Mouse (Mus musculus) lung, adult 2 months (tissue): ENCODE data around the gene Cacna1c. TPM values are rescaled to one million over a fixed set of nuclear protein-coding genes. Genes with fewer than 3 reads are reported as not detected.

Experiments
- DNase-seq: peaks from one replicate; pipeline ENCODE4 v3.0.0; 2022
- H3K4me1 ChIP-seq: fragments of 200-500 bp; 2 replicates; pipeline ENCODE4 v1.6.1; 2011; ENCODE audit warnings: low read length; ENCODE audit not compliant: control insufficient read depth, insufficient read depth
- H3K4me3 ChIP-seq: fragments of 200-500 bp; replicated peaks from 2 replicates; pipeline ENCODE3; 2011; ENCODE audit warnings: low read depth, mild to moderate bottlenecking, control low read depth, low read length; ENCODE audit errors: extremely low read depth
- CTCF ChIP-seq: fragments of 200-500 bp; IDR thresholded peaks from 2 replicates; pipeline ENCODE4 v1.5.1; 2011; ENCODE audit warnings: mild to moderate bottlenecking, low read length, control low read depth; ENCODE audit not compliant: insufficient read depth
- POLR2A ChIP-seq: fragments of 200-500 bp; IDR thresholded peaks from 2 replicates; pipeline ENCODE4 v1.6.1; 2011; ENCODE audit warnings: low read depth, mild to moderate bottlenecking, control low read depth, low read length, borderline replicate concordance; ENCODE audit errors: extremely low read depth
- WGBS: fragments of 180-500 bp; shearing (Covaris S2); methylation state at CpG from one replicate; pipeline ENCODE4 v1.1.7; 2018; 5-methylcytosine and 5-hydroxymethylcytosine counted together
- polyA plus RNA-seq: library from polyadenylated mRNA; depleted of rRNA; stranded (reverse); fragments of >200 nt; gene quantifications from 2 replicates; pipeline ENCODE4 v1.2.3, GENCODE M21; 2012

The Cacna1c gene
- polyA plus RNA-seq, 1 experiment, result 16.3 TPM

DNA sequence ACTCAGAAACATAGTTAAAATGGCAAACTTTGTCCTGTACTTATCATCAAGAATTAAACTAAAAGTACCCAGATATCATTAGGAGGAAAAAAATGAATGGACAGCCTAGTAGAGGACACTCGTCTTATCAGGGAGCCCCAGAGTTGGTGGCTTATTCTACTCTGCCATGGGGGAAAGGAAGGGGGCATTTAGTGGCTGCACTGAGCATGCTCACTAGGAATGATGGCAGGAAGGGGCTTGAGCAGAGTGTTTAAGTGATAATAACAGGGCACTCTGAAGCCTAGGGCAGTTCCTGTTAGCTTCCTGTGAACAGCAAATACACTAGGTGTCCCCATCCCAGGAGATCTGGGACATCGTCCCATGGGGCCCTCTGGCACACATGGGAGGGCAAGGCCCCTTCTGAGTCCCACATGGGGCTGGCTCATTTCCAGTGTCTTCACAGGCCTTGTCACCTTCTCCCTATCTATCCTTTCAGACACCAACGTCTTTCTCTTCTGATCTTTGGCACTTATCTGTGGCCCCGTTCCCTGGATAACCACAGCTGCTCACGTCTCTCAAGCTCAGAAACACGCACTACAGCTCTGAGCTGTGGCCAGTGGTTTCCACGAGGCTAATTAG is 437.8 kb downstream of the Cacna1c start:
- DNase-seq, result no peak
- 59% methylated on average over 7 of the region's 7 CpGs for WGBS

DNA sequence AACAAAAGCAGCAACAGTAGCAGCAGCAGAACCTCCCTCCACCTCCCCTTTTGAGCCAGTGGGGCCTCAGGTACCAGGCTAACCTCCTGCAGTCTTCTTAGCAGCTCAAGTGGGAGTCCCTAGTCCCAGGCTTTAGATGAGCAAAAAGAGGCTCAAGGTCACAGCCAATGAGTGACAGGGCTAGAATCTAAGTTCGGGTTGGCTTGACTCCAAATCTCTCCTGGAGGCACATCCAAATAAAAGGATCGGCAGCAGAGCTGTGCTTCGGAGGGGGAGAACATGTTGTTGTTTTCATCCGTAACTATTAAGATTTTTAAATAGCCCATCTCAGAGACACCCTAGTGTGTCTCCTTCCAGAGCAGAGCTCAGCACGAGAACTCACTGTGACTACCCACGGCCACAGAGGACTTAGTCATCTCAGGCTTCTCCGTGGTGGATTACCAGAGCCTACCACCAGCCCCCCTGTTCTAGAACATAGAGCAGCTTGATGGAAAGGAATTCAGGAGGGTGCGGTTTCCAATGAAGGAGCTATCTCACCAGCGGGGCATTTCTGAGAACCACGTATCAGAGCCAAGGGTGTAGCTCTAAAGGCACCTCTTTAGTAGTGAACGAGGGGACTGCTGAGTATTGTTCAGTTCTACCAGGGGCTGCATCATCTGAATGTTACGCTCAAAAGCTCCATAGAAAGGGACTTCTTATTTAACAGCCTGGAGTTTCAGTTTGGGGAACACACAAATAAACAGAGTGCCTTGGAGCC is 438.5 kb downstream of the Cacna1c start:
- Histone ChIP-seq H3K4me3 (no peak overlapping the region), H3K4me1 (no peaks in the 10 kb centered on the region)
- 79% methylated on average over 12 of the region's 12 CpGs for WGBS
- no peak for DNase-seq
- TF ChIP-seq CTCF (no peak), POLR2A (no peak)

More for the DNA sequence above, 437.8 kb downstream of the Cacna1c start:
- no peaks in the 10 kb centered on the region for H3K4me1 ChIP-seq
- TF ChIP-seq CTCF, result no peak
- TF ChIP-seq POLR2A, result no peak
- no peak overlapping the region for H3K4me3 ChIP-seq

DNA sequence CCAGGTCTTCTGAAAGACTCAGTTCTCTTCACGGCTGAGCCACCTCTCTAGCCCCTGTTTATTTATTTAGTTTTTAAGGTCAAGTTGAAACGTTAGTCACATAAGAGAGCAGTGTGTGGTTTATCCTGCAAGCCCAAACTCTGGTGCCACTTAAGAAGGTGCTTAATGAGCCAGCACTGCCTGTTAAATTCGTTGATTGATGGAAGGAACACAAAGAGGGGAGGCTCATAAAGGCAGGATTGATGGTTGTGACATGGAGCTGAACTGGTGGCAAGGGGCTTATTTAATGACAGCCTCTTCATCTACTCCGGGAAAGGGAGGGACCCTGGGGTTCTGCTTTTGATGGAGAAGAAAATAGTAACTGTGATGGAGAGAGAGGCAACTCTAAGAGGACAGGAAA is 439.7 kb downstream of the Cacna1c start:
- H3K4me3 ChIP-seq, result no peak overlapping the region
- no peak for DNase-seq
- no peaks in the 10 kb centered on the region for H3K4me1 ChIP-seq
- WGBS, result 31% methylated on average over 4 of the region's 4 CpGs
- no peak for TF ChIP-seq CTCF
- no peak for TF ChIP-seq POLR2A

DNA sequence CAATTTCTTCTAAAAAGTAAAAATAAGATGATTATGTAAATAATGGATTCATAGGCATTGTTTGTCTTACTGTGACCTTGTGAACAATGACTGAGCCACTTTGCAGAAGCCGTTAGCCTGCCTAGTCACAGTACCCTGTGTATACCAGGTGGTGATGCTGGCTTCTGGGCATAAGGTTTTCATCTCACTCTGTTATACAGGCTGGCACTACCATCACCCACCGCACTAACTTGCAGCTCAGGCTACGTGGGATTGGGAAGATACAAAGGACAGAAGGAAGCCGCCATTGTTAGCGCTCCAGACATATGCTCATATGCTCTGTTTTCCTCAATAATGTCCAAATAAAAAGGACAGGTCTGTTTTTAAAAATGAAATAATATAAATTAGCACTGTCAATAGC is 440.4 kb downstream of the Cacna1c start:
- no peaks in the 10 kb centered on the region for H3K4me1 ChIP-seq
- no peak overlapping the region for H3K4me3 ChIP-seq
- TF ChIP-seq CTCF (no peak), POLR2A (no peak)
- DNase-seq, result no peak
- WGBS, result 97% methylated on average over 5 of the region's 5 CpGs

DNA sequence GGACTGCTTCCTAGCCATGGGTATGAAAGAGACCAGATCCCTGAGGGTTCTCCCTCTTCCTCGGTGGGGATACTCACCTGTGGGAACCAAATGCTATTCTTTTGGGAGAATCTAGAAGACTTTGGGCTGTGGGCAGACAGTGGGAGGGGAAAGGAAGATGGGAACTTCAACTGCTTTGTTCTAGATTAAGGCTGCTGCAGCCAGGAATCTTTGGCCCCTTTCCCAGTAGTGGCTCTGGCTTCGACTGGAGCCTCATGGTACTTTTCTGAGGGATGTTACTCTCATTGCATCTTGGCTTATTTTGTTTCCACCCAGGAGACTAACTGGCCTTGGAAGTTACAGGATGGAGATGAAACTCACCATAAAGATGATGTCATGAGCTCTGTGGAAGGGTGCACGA is 441.8 kb downstream of the Cacna1c start:
- Histone ChIP-seq H3K4me3 (no peak overlapping the region), H3K4me1 (no peaks in the 10 kb centered on the region)
- no peak for TF ChIP-seq POLR2A
- no peak for TF ChIP-seq CTCF
- no peak for DNase-seq
- 65% methylated on average over 3 of the region's 3 CpGs for WGBS

DNA sequence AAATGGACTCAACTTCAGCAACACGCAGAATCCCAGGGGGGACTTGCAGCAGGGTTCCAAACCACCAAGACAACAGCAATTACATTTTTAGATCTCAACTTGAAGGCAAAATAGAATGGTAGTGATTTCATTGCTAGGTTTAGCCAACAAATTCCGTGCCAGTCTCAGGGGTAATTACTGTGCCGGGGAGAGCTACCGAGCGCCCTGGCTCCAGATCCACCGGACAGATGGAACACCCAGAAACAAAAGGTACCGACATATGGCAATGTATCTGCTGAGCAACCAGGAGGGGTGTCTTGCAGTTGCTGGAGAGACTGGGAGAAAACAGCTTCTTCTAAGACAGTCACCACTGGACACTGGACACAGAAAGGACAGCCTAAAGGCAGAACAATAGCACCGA is 442.4 kb downstream of the Cacna1c start:
- no peaks in the 10 kb centered on the region for H3K4me1 ChIP-seq
- WGBS, result 86% methylated on average over 8 of the region's 8 CpGs
- no peak overlapping the region for H3K4me3 ChIP-seq
- no peak for DNase-seq
- no peak for TF ChIP-seq POLR2A
- no peak for TF ChIP-seq CTCF

DNA sequence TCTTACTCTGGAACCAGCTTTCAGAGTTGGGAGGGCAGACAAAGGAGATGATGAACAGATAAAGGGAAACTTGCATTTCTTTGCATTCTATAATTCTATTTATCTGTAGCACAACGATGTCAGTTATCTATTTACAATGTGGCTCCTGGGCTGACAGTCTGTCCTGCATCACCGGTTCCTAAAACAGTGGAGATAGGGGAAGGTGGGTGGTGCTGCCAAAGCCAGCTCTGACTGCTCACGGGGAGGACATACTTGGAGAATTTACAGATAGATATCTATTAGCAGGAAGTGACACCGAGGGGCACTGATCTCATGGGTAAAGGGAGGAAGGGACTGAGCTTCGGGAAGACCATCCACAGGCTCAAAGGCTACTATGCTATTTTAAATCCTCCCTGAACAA is 443.2 kb downstream of the Cacna1c start:
- no peak for DNase-seq
- TF ChIP-seq CTCF, result no peak
- no peak for TF ChIP-seq POLR2A
- 47% methylated on average over 5 of the region's 5 CpGs for WGBS

DNA sequence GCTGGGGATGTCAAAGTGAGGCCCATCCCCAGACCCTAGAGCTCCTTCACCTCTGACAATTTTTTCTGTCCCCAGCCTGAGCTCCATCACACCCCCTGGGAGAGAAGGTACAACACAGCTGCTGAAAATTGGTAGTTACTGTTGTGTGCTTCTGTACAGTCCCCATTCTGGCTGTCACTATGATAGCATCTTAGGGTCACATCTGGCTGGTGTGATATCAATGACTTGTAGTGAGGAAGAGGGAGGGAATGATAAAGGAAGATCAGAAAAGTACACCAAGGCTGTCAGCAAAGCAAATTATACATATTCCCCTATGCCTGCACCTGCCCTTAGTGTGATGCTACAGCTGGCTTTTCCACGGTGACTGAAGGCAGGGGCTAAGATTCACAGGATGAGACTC is 446.9 kb downstream of the Cacna1c start:
- H3K4me3 ChIP-seq, result no peak overlapping the region
- TF ChIP-seq POLR2A, result no peak
- no peak for TF ChIP-seq CTCF
- H3K4me1 ChIP-seq, result no peaks in the 10 kb centered on the region
- DNase-seq, result no peak
- 83% methylated on average over 1 of the region's 1 CpGs for WGBS

More for the DNA sequence above, 443.2 kb downstream of the Cacna1c start:
- H3K4me3 ChIP-seq, result no peak overlapping the region
- H3K4me1 ChIP-seq, result no peaks in the 10 kb centered on the region

DNA sequence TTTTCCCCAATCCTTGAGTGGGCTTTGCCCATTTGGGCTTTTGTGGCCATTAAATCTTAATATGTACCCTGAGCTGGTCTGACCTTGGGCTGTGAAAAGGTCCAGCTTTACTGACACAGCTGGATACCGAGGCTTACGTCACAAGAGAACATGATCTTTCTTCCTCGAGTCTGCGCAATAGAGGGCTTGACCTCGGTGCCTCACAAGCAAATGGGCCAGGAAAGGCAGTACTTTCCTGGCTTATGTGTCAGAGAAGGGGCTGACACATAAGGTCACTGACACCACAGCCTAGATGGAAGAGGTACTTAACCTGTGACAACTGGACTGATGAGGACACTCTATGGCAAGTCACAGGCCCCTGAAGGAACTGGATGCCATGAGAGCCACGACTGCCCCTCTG is 453.5 kb downstream of the Cacna1c start:
- TF ChIP-seq CTCF (no peak), POLR2A (no peak)
- H3K4me1 ChIP-seq, result no peaks in the 10 kb centered on the region
- no peak for DNase-seq
- 78% methylated on average over 6 of the region's 6 CpGs for WGBS
- no peak overlapping the region for H3K4me3 ChIP-seq

DNA sequence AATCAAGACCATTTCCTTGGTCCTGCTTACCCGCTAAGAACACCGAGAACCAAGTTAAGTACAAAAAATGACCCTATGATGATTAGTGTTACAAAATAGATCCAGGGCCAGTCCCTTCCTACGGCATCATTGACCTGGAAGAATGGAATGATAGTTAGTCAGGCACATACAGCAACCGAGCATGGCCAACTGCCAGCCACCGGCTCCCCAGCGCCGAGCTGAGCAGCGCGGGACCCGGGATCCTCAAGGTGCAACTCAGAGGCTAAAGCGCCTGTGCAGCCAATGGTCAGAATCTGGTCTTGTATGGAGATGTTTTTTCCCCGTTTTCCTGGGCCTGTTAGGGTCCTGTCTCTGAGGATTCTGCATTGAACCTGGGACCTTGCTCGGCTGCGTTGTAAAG is 454.4 kb downstream of the Cacna1c start:
- 94% methylated on average over 14 of the region's 14 CpGs for WGBS
- DNase-seq, result no peak
- Histone ChIP-seq H3K4me1 (no peaks in the 10 kb centered on the region), H3K4me3 (no peak overlapping the region)
- TF ChIP-seq CTCF, result no peak
- TF ChIP-seq POLR2A, result no peak
